Mouse (Mus musculus): Measurements from ENCODE around the gene Myrip.

GRCm38 (mm10) chr9:120521161-120521560, 219.8 kb downstream of the Myrip start:
- TF ChIP-seq CTCF (IDR thresholded peaks at IDR 0.05 in 2 of 3, conservative IDR thresholded peaks at IDR 0.05 in 1 of 3; ENCODE audit: control insufficient read depth in 1 of 3, insufficient read depth in 1 of 3, low read depth in 2 of 3, low read length in 3 of 3, poor library complexity in 1 of 3, severe bottlenecking in 1 of 3) = no peak
- TF ChIP-seq HCFC1 (IDR thresholded peaks at IDR 0.05; ENCODE audit: low read depth, low read length) = no peak
- no peak for TF ChIP-seq TAL1 (IDR thresholded peaks at IDR 0.05; ENCODE audit: low read length)
- TF ChIP-seq MAFK (IDR thresholded peaks at IDR 0.05; ENCODE audit: borderline replicate concordance, low read depth, low read length) = no peak
- TF ChIP-seq UBTF (IDR thresholded peaks at IDR 0.05; ENCODE audit: borderline replicate concordance, insufficient read depth, low read depth, low read length) = no peak
- no peak for TF ChIP-seq GATA1 (IDR thresholded peaks at IDR 0.05; ENCODE audit: low read depth, low read length)
- no peak for TF ChIP-seq NELFE (IDR thresholded peaks at IDR 0.05; ENCODE audit: low read depth, low read length)
- TF ChIP-seq MAZ (IDR thresholded peaks at IDR 0.05; ENCODE audit: low read depth, low read length) = no peak
- no peak for TF ChIP-seq RCOR1 (IDR thresholded peaks at IDR 0.05; ENCODE audit: low read depth, low read length)
- TF ChIP-seq EP300 (IDR thresholded peaks at IDR 0.05; ENCODE audit: low read depth in 1 of 2, low read length in 2 of 2) = no peak

All from MEL (cell line).